Mouse (Mus musculus) leukemia stem cell, adult 10-12 weeks (primary cell): ENCODE measurements around the gene Gm13279. TPM values are rescaled to one million over a fixed set of nuclear protein-coding genes. Genes with fewer than 3 reads are reported as not detected.

Experiments
- polyA plus RNA-seq: library from polyadenylated mRNA; stranded (reverse); fragments of >175 nt; gene quantifications from 2 replicates; pipeline ENCODE4 v1.2.3, GENCODE M21; 2012; ENCODE audit warnings: low replicate concordance

Gm13279 gene
- not detected in 2 replicates for polyA plus RNA-seq

GRCm38 (mm10) chr4:88797097-88797496, at the start of gene Gm13279:
Gm13279 (plus strand) TSS chr4:88797397.

GRCm38 (mm10) chr4:88754818-88755340, 42.3 kb upstream of the Gm13279 start, which contains the start of gene Gm13271:
Gm13271 (plus strand) TSS chr4:88754868.

GRCm38 (mm10) chr4:88759610-88760268, 37.5 kb upstream of the Gm13279 start, which contains the start of gene Gm13283:
Gm13283 (plus strand) TSS chr4:88760119.

GRCm38 (mm10) chr4:88773534-88773933, 23.7 kb upstream of the Gm13279 start, which contains the start of gene Gm13290:
Gm13290 (plus strand) TSS chr4:88773834.

GRCm38 (mm10) chr4:88776622-88777021, 20.6 kb upstream of the Gm13279 start, which contains the start of gene Gm13289:
Gm13289 (plus strand) TSS chr4:88776922.

GRCm38 (mm10) chr4:88779550-88779949, 17.6 kb upstream of the Gm13279 start, which contains the start of gene Gm13272:
Gm13272 (plus strand) TSS chr4:88779850.

GRCm38 (mm10) chr4:88781831-88782230, 15.4 kb upstream of the Gm13279 start, which contains the start of gene Ifnz:
Ifnz (plus strand) TSS chr4:88782131.

GRCm38 (mm10) chr4:88785409-88785808, 11.8 kb upstream of the Gm13279 start, which contains the start of gene Gm13276:
Gm13276 (plus strand) TSS chr4:88785709.

GRCm38 (mm10) chr4:88788402-88788801, 8.8 kb upstream of the Gm13279 start, which contains the start of gene Gm13277:
Gm13277 (plus strand) TSS chr4:88788632.

GRCm38 (mm10) chr4:88791250-88791649, 5.9 kb upstream of the Gm13279 start, which contains the start of gene Gm13278:
Gm13278 (plus strand) TSS chr4:88791550.

GRCm38 (mm10) chr4:88793936-88794675, 3.1 kb upstream of the Gm13279 start, which contains the start of gene Gm13275:
Gm13275 (plus strand) TSS chr4:88794487.

GRCm38 (mm10) chr4:88799365-88799764, 2.2 kb downstream of the Gm13279 start, which contains the start of gene Gm13285:
Gm13285 (plus strand) TSS chr4:88799665.

GRCm38 (mm10) chr4:88802954-88803353, 5.8 kb downstream of the Gm13279 start, which contains the start of gene Gm13287:
Gm13287 (plus strand) TSS chr4:88803254.

GRCm38 (mm10) chr4:88805231-88805630, 8.0 kb downstream of the Gm13279 start, which contains the start of gene Gm13288:
Gm13288 (plus strand) TSS chr4:88805531.

GRCm38 (mm10) chr4:88815928-88816327, 18.7 kb downstream of the Gm13279 start, which contains the start of gene Ifna7:
Ifna7 (plus strand) TSS chr4:88816228.

GRCm38 (mm10) chr4:88819659-88820058, 22.5 kb downstream of the Gm13279 start, which contains the start of gene Ifna11:
Ifna11 (plus strand) TSS chr4:88819959.

GRCm38 (mm10) chr4:88827116-88827515, 29.9 kb downstream of the Gm13279 start, which contains the start of gene Ifna6:
Ifna6 (plus strand) TSS chr4:88827416.

GRCm38 (mm10) chr4:88835225-88835624, 38.0 kb downstream of the Gm13279 start, which contains the start of gene Ifna5:
Ifna5 (plus strand) TSS chr4:88835525.

GRCm38 (mm10) chr4:88841438-88841911, 44.3 kb downstream of the Gm13279 start, which contains the start of gene Ifna4:
Ifna4 (plus strand) TSS chr4:88841861.

